Mouse (Mus musculus): ENCODE measurements around the gene Tas2r118. TPM values are rescaled to one million over a fixed set of nuclear protein-coding genes. Genes with fewer than 3 reads are reported as not detected.

The Tas2r118 gene
- polyA plus RNA-seq, 1 experiment: not detected

DNA sequence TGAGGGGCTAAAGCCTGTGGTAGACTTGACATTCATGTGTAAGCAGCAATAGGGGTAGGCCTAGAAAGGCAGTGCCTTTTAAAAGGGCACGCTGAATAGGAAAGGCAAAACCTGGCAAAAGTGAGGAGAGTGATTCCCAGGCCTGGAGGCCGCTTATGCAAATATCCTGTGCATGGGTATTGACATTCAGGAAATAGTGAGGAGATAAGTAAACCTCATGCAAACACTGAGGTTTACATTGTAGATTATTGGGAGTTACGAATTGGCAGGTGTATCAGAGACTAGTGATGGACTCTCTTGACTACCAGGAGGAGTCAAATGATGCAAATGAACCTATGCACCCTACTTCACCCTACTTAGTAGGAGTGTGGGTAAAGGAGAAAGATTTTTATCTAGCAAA, 3.9 kb downstream of the Tas2r118 start:
- TF ChIP-seq CTCF (IDR thresholded peaks at IDR 0.05; ENCODE audit: borderline replicate concordance, control insufficient read depth, extremely low read depth, insufficient read depth, low read length, poor library complexity) (no peak), POLR2A (IDR thresholded peaks at IDR 0.05; ENCODE audit: control insufficient read depth, extremely low read depth, insufficient read depth, low read length, poor library complexity) (no peak)
- no peaks in the 10 kb centered on the region for H3K4me1 ChIP-seq (replicated peaks; ENCODE audit: control insufficient read depth, insufficient read depth, low read length)
- WGBS: 85% methylated on average over 3 of the region's 3 CpGs
- H3K27ac ChIP-seq (ENCODE audit: control insufficient read depth, insufficient read depth, low read length): no peak overlapping the region
- no peak overlapping the region for H3K4me3 ChIP-seq (ENCODE audit: control insufficient read depth, insufficient read depth, low read length)
- no peaks in the 10 kb centered on the region for H3K27me3 ChIP-seq (ENCODE audit: control insufficient read depth, insufficient read depth, low read length)
- DNase-seq: no peak
- H3K36me3 ChIP-seq (ENCODE audit: control insufficient read depth, insufficient read depth, low read length): no peaks in the 10 kb centered on the region

- no peaks in the 10 kb centered on the region for H3K36me3 ChIP-seq (ENCODE audit: control insufficient read depth, insufficient read depth, low read length)
- DNase-seq: no peak
- TF ChIP-seq CTCF (IDR thresholded peaks at IDR 0.05; ENCODE audit: borderline replicate concordance, control insufficient read depth, extremely low read depth, insufficient read depth, low read length, poor library complexity) (no peak), POLR2A (IDR thresholded peaks at IDR 0.05; ENCODE audit: control insufficient read depth, extremely low read depth, insufficient read depth, low read length, poor library complexity) (no peak)
- WGBS: 71% methylated on average over 1 of the region's 1 CpGs
- no peak overlapping the region for H3K27ac ChIP-seq (ENCODE audit: control insufficient read depth, insufficient read depth, low read length)
- no peak overlapping the region for H3K4me3 ChIP-seq (ENCODE audit: control insufficient read depth, insufficient read depth, low read length)
- no peaks in the 10 kb centered on the region for H3K4me1 ChIP-seq (replicated peaks; ENCODE audit: control insufficient read depth, insufficient read depth, low read length)
- no peaks in the 10 kb centered on the region for H3K27me3 ChIP-seq (ENCODE audit: control insufficient read depth, insufficient read depth, low read length)
Observed at GRCm38 (mm10) chr6:23963741-23964140, 6.1 kb downstream of the Tas2r118 start.

GRCm38 (mm10) chr6:23940776-23941175, 29.1 kb downstream of the Tas2r118 start:
- no peak for DNase-seq
- Histone ChIP-seq H3K27me3 (ENCODE audit: control insufficient read depth, insufficient read depth, low read length) (no peaks in the 10 kb centered on the region), H3K4me3 (ENCODE audit: control insufficient read depth, insufficient read depth, low read length) (no peak overlapping the region), H3K27ac (ENCODE audit: control insufficient read depth, insufficient read depth, low read length) (no peak overlapping the region), H3K4me1 (replicated peaks; ENCODE audit: control insufficient read depth, insufficient read depth, low read length) (no peaks in the 10 kb centered on the region), H3K36me3 (ENCODE audit: control insufficient read depth, insufficient read depth, low read length) (no peaks in the 10 kb centered on the region)
- no peak for TF ChIP-seq CTCF (IDR thresholded peaks at IDR 0.05; ENCODE audit: borderline replicate concordance, control insufficient read depth, extremely low read depth, insufficient read depth, low read length, poor library complexity)
- no peak for TF ChIP-seq POLR2A (IDR thresholded peaks at IDR 0.05; ENCODE audit: control insufficient read depth, extremely low read depth, insufficient read depth, low read length, poor library complexity)
- WGBS: 96% methylated on average over 1 of the region's 1 CpGs

DNA sequence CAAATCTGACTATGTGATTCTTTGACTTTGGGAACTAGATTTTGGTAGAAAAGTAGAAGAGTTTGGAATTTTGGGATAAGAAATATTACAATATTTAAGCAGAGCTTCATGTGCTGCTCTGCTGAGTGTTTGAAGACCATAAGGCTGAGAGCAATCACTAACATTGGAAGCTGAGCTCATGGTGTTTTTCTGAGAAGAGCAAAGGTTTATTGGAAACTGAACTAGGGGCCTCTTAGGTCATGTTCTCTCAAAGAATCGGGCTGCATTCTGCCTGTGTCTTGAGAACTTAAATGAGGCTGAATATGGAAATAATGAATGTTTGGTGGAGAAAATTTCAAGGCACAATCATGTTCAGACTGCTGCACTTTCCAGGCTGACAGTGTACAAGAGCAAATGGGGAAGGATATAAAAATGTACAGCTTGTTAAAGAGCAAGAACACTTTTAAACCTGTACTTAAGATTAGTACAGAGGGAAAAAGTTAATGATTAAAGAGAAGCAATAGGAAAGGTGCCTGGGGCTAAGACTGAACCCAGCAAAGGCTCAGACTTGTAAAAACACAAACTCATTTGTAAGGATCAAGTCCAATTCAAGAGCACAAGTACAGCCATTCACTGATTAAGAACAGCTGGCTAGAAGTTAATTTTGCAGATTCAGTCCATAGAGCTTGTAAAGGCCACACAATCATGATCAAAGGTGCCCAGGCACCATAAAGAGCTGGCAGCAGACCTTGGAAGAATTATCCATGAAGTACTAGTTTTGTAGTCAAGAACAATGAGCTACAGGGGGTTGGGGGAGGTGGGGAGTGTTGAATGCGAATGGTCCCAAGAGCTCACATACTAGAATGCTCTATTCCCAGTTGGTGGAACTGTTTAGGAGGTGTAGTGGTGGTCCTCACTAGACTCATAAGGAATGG, 31.0 kb downstream of the Tas2r118 start:
- DNase-seq: no peak
- no peak overlapping the region for H3K4me3 ChIP-seq (ENCODE audit: control insufficient read depth, insufficient read depth, low read length)
- no peaks in the 10 kb centered on the region for H3K4me1 ChIP-seq (replicated peaks; ENCODE audit: control insufficient read depth, insufficient read depth, low read length)
- no peaks in the 10 kb centered on the region for H3K36me3 ChIP-seq (ENCODE audit: control insufficient read depth, insufficient read depth, low read length)
- H3K27me3 ChIP-seq (ENCODE audit: control insufficient read depth, insufficient read depth, low read length): no peaks in the 10 kb centered on the region
- H3K27ac ChIP-seq (ENCODE audit: control insufficient read depth, insufficient read depth, low read length): no peak overlapping the region
- 86% methylated on average over 2 of the region's 2 CpGs for WGBS
- TF ChIP-seq CTCF (IDR thresholded peaks at IDR 0.05; ENCODE audit: borderline replicate concordance, control insufficient read depth, extremely low read depth, insufficient read depth, low read length, poor library complexity) (no peak), POLR2A (IDR thresholded peaks at IDR 0.05; ENCODE audit: control insufficient read depth, extremely low read depth, insufficient read depth, low read length, poor library complexity) (no peak)

DNA sequence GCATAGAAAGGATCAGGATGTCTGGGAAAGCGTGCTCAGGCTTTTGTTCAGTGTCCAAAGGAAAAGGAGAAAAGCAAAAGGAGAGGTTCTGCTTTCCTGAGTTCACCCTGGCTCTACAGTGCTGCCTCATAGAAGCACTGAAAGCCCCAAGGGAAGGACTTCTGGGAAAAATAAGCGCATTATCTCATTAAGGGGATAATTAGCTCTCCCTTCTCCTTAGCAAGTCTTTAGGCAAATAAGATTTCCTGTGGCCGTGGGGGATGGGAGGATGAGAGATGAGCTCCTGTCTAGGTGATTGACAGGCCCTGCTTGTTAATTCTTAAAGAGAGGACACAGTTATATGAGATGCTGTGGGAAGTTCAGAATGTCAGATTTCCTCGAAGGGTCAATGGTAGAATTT, 33.4 kb downstream of the Tas2r118 start:
- Histone ChIP-seq H3K27ac (ENCODE audit: control insufficient read depth, insufficient read depth, low read length) (no peak overlapping the region), H3K4me1 (replicated peaks; ENCODE audit: control insufficient read depth, insufficient read depth, low read length) (no peaks in the 10 kb centered on the region), H3K36me3 (ENCODE audit: control insufficient read depth, insufficient read depth, low read length) (no peaks in the 10 kb centered on the region), H3K4me3 (ENCODE audit: control insufficient read depth, insufficient read depth, low read length) (no peak overlapping the region), H3K27me3 (ENCODE audit: control insufficient read depth, insufficient read depth, low read length) (no peaks in the 10 kb centered on the region)
- no peak for TF ChIP-seq POLR2A (IDR thresholded peaks at IDR 0.05; ENCODE audit: control insufficient read depth, extremely low read depth, insufficient read depth, low read length, poor library complexity)
- no peak for TF ChIP-seq CTCF (IDR thresholded peaks at IDR 0.05; ENCODE audit: borderline replicate concordance, control insufficient read depth, extremely low read depth, insufficient read depth, low read length, poor library complexity)
- DNase-seq: no peak
- WGBS: 77% methylated on average over 4 of the region's 4 CpGs

DNA sequence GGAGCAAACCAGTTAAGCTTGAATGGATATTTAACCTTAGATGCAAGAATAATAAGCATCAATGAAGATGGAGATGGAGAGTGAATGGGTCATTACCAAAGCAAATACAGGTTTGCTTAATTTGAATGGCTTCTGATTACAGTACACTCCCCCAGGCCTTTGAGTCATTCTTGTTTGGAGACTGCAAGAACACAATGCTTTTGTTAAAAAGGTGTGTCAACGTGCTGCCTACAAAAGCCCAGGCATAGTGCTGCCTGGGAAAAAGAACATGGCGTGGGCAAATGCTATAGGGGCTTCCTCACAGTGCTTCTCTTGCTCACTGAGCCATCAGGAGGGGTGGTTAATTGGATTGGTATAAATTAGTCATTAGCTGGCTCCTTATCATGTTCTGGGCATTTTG, 46.1 kb downstream of the Tas2r118 start:
- H3K27me3 ChIP-seq (ENCODE audit: control insufficient read depth, insufficient read depth, low read length): no peaks in the 10 kb centered on the region
- no peaks in the 10 kb centered on the region for H3K36me3 ChIP-seq (ENCODE audit: control insufficient read depth, insufficient read depth, low read length)
- no peak for DNase-seq
- H3K4me3 ChIP-seq (ENCODE audit: control insufficient read depth, insufficient read depth, low read length): no peak overlapping the region
- WGBS: 73% methylated on average over 2 of the region's 2 CpGs
- TF ChIP-seq CTCF (IDR thresholded peaks at IDR 0.05; ENCODE audit: borderline replicate concordance, control insufficient read depth, extremely low read depth, insufficient read depth, low read length, poor library complexity) (no peak), POLR2A (IDR thresholded peaks at IDR 0.05; ENCODE audit: control insufficient read depth, extremely low read depth, insufficient read depth, low read length, poor library complexity) (no peak)
- no peaks in the 10 kb centered on the region for H3K4me1 ChIP-seq (replicated peaks; ENCODE audit: control insufficient read depth, insufficient read depth, low read length)
- H3K27ac ChIP-seq (ENCODE audit: control insufficient read depth, insufficient read depth, low read length): no peak overlapping the region

Other genes with a start within 250 kb of the Tas2r118 start
- gene Cadps2, start 130.6 kb downstream of the Tas2r118 start, polyA plus RNA-seq (2012; rRNA removed): 0.68 and 0.86 TPM in 2 replicates
- 0.08 TPM in 1 of 2 replicates, not detected in the other for gene Slc13a1, start 198.0 kb upstream of the Tas2r118 start, polyA plus RNA-seq (2012; rRNA removed)

Measured in thymus, adult 2 months (tissue).